Mouse (Mus musculus) liver, adult 2 months (tissue): ENCODE measurements at regions not wholly inside any gene's neighbourhood (a gene's known extent, or its start where the extent isn't known, plus 50 kb on each side); places are given as distances from the start of the nearest gene placed in this dataset.
A peak's percentile ranks its signal among the peaks of the same experiment; 100 is the strongest.

ENCODE experiments used
- DNase-seq: peaks from one replicate; pipeline ENCODE4 v3.0.0-alpha.2; 2011; ENCODE audit warnings: low read depth, low spot score; ENCODE audit errors: extremely low read depth
- H3K27ac ChIP-seq: fragments of 200-500 bp; replicated peaks from 2 replicates; pipeline ENCODE4 v1.5.1; 2012; ENCODE audit warnings: low read depth, mild to moderate bottlenecking, control low read depth, inconsistent platforms, low read length; ENCODE audit not compliant: insufficient read depth
- H3K27me3 ChIP-seq: fragments of 200-500 bp; 2 replicates; pipeline ENCODE4 v1.6.1; 2012; ENCODE audit warnings: mild to moderate bottlenecking, moderate library complexity, low read length, inconsistent platforms; ENCODE audit not compliant: control insufficient read depth, insufficient read depth
- H3K36me3 ChIP-seq: fragments of 200-500 bp; 2 replicates; pipeline ENCODE4 v1.6.1; 2012; ENCODE audit warnings: low read length, inconsistent platforms; ENCODE audit not compliant: control insufficient read depth, insufficient read depth
- H3K4me1 ChIP-seq: fragments of 200-500 bp; 2 replicates; pipeline ENCODE4 v1.6.1; 2011; ENCODE audit warnings: low read length; ENCODE audit not compliant: control insufficient read depth, insufficient read depth
- H3K4me3 ChIP-seq: fragments of 200-500 bp; 2 replicates; pipeline ENCODE4 v1.5.1; 2011; ENCODE audit warnings: low read depth, mild to moderate bottlenecking, control low read depth, low read length, moderate library complexity; ENCODE audit not compliant: insufficient read depth
- H3K79me2 ChIP-seq: fragments of 200-500 bp; 2 replicates; pipeline ENCODE4 v1.6.1; 2012; ENCODE audit warnings: inconsistent platforms, mild to moderate bottlenecking, low read length, moderate library complexity; ENCODE audit not compliant: control insufficient read depth, insufficient read depth
- H3K9ac ChIP-seq: fragments of 200-500 bp; 2 replicates; pipeline ENCODE4 v1.6.1; 2012; ENCODE audit warnings: low read depth, mild to moderate bottlenecking, control low read depth, inconsistent platforms, low read length
- CTCF ChIP-seq: fragments of 200-500 bp; IDR thresholded peaks from 2 replicates; pipeline ENCODE4 v1.5.1; 2011; ENCODE audit warnings: low read depth, low read length, control low read depth
- POLR2A ChIP-seq: fragments of 200-500 bp; IDR thresholded peaks from 2 replicates; pipeline ENCODE4 v1.6.1; 2011; ENCODE audit warnings: low read length, control low read depth; ENCODE audit not compliant: insufficient read depth; ENCODE audit errors: extremely low read depth
- WGBS: fragments of 180-500 bp; shearing (Covaris S2); methylation state at CpG from one replicate; pipeline ENCODE4 v1.1.7; 2018; 5-methylcytosine and 5-hydroxymethylcytosine counted together

- Histone ChIP-seq H3K79me2 (no peaks in the 10 kb centered on the region), H3K4me3 (no peak overlapping the region), H3K9ac (no peak overlapping the region), H3K36me3 (no peaks in the 10 kb centered on the region), H3K27ac (no peak overlapping the region), H3K27me3 (no peaks in the 10 kb centered on the region), H3K4me1 (no peaks in the 10 kb centered on the region)
- DNase-seq, result no peak
- TF ChIP-seq POLR2A, result no peak
- no peak for TF ChIP-seq CTCF
- 97% methylated on average over 1 of the region's 1 CpGs for WGBS
Measured at GRCm38 (mm10) chr1:7388627-7389026, 2580.9 kb downstream of the Gm37988 start.

DNA sequence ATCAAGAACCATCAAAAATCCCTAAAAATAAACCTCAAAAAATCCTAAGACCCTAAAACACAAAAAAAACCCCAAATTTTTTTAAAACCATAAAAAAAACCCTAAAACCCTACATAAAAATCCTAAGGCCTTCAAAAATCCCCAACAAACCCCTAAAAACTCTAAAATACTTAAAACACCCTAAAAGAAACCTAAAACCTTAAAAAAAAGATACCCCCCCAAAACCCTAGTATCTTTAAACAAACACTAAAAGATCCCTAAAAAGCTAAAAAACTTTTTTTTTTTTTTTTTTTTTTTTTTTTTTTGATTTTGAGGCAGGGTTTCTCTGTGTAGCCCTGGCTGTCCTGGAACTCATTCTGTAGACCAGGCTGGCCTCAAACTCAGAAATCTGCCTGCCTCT is 2585.8 kb downstream of the Gm37988 start:
- Histone ChIP-seq H3K79me2 (no peaks in the 10 kb centered on the region), H3K27me3 (no peaks in the 10 kb centered on the region), H3K36me3 (no peaks in the 10 kb centered on the region), H3K4me1 (no peaks in the 10 kb centered on the region), H3K4me3 (no peak overlapping the region), H3K27ac (no peak overlapping the region), H3K9ac (no peak overlapping the region)
- TF ChIP-seq CTCF, result no peak
- no peak for TF ChIP-seq POLR2A
- no peak for DNase-seq

GRCm38 (mm10) chr1:7394161-7394560 is 2586.5 kb downstream of the Gm37988 start:
- Histone ChIP-seq H3K4me3 (no peak overlapping the region), H3K27me3 (no peaks in the 10 kb centered on the region), H3K79me2 (no peaks in the 10 kb centered on the region), H3K36me3 (no peaks in the 10 kb centered on the region), H3K4me1 (no peaks in the 10 kb centered on the region), H3K9ac (no peak overlapping the region), H3K27ac (no peak overlapping the region)
- 94% methylated on average over 6 of the region's 6 CpGs for WGBS
- TF ChIP-seq CTCF (no peak), POLR2A (no peak)
- no peak for DNase-seq

- no peaks in the 10 kb centered on the region for H3K4me1 ChIP-seq
- 80% methylated on average over 8 of the region's 8 CpGs for WGBS
- TF ChIP-seq POLR2A (no peak), CTCF (no peak)
Measured at GRCm38 (mm10) chr1:7395527-7395926, 2587.8 kb downstream of the Gm37988 start.

DNA sequence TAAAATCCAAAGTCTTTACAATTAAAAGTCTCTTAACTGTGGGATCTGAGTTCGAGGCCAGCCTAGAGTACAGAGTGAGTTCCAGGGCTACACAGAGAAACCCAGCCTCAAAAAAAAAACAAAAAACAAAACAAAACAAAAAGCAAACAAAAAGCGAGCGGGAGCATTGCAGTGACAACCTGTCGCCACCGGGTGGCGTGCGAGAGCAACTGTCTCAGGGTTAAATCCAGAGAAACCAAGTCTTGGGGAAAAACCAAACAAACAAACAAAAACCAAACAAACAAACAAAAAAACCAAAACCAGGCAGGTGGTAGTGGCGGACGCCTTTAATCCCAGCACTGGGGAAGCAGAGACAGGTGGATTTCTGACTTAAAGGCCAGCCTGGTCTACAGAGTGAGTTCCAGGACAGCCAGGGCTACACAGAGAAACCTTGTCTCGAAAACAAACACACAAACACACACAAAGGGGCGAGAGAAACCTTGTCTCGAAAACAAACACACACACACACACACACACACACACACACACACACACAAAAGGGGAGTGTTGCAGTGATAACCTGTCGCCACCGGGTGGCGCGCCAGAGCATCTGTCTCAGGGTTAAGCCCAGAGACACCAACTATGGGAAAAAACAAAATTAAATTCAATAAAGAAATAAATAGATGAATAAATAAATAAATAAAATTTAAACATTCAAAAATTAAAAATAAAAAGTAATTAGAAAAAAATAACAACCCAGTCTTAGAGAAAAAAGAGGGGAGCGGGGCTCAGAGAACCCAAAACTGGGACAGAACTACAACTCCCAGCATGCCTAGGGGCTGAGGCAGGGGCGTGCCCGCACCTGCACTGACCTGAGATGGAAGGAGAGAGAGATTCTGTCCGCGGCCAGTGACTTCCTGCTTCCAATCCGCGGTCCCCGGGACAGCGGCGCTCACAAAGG is 2589.4 kb downstream of the Gm37988 start:
- Histone ChIP-seq H3K27ac (peak overlapping the region; percentile 94), H3K79me2 (no peaks in the 10 kb centered on the region), H3K9ac (peak overlapping the region; percentile 79), H3K4me1 (no peaks in the 10 kb centered on the region), H3K4me3 (peak overlapping the region; percentile 97), H3K27me3 (no peaks in the 10 kb centered on the region), H3K36me3 (no peaks in the 10 kb centered on the region)
- DNase-seq, result peak; percentile 74
- TF ChIP-seq POLR2A, result no peak
- peak; percentile 88 for TF ChIP-seq CTCF
- 6% methylated on average over 26 of the region's 26 CpGs for WGBS

More at GRCm38 (mm10) chr1:7395527-7395926, 2587.8 kb downstream of the Gm37988 start:
- Histone ChIP-seq H3K79me2 (no peaks in the 10 kb centered on the region), H3K27ac (no peak overlapping the region), H3K36me3 (no peaks in the 10 kb centered on the region), H3K4me3 (no peak overlapping the region), H3K27me3 (no peaks in the 10 kb centered on the region), H3K9ac (no peak overlapping the region)
- peak; percentile 2 for DNase-seq
